Mouse (Mus musculus): ENCODE measurements around the gene Rag2.

DNA sequence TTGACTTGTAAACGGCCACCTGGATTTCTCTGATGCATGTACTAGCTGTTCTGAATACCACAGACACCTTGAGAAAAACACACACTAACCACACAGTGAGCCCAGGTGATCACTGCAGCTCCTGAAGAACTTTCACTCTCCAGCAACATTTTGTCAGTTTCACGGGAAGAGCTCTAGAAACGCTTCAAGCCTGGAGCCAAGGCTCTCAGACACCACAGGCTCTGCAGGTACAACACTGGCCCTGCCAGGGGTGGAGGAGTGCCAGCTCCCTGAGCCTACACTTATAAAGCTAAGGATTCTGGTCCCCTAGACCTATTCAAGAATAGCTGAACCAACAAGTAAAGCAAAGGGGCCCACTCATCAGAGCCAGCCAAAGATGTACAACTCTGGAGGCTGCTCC lies 43.1 kb upstream of the Rag2 start:
- TF ChIP-seq CTCF (IDR thresholded peaks at IDR 0.05; ENCODE audit: borderline replicate concordance, insufficient read depth, low read depth, low read length): no peak
- TF ChIP-seq POLR2A (IDR thresholded peaks at IDR 0.05; ENCODE audit: borderline replicate concordance, insufficient read depth, low read length): no peak

Measured in cerebellum, adult 2 months (tissue).